Mouse (Mus musculus) liver, postnatal 0 days (tissue): ENCODE data around the gene Ifnar1.

Experiments used
- CTCF ChIP-seq: sonication (generic); IDR thresholded peaks from 2 replicates; pipeline ENCODE4 v1.5.1; 2016; ENCODE audit warnings: antibody characterized with exemption, low read depth
- EP300 ChIP-seq: IDR thresholded peaks from 2 replicates; pipeline ENCODE4 v1.6.1; 2016; ENCODE audit warnings: antibody characterized with exemption, low read depth, mild to moderate bottlenecking

DNA sequence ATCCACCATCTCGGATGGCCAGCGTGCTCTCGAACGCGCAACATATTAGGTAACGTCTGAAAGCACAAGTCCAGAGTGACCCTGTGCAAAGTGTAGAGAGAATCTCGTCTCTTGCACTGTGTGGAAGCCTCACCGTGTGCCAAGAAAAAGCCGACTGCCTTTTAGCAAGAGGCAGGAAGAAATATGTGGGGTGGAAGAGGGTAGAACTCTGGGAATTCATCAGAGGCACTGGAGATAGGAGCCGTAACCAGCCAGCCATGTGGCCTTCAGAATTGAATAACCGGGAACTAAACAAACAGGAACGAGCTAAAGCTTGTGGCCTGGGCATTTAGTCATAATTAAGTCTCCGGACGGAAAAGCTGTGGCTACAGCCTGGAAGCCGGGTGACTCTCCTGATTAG, 71.6 kb downstream of the Ifnar1 start:
- TF ChIP-seq EP300 (no peak), CTCF (no peak)
